Mouse (Mus musculus): ENCODE measurements at regions not wholly inside any gene's neighbourhood (a gene's known extent, or its start where the extent isn't known, plus 50 kb on each side); places are given as distances from the start of the nearest gene placed in this dataset.

DNA sequence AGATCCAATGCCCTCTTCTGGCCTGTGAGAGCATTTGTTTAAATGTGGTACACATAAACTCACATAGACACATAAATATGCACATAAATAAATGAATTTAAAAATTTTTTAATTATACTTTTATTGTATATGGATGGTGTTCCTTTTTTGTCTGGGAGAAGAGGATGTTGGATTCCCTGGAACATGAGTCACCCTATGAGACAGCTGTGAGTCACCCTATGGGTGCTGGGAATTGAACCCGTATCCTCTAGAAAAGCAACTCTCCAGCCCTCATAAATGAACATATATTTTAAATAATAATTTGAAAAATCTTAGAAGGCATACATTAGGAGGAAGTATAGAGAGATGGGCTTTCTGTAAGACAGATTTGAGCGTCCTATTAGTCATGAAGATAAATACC, 76.1 kb upstream of the Dynlt3 start:
- no peak for ATAC-seq (ENCODE audit: low TSS enrichment)

DNA sequence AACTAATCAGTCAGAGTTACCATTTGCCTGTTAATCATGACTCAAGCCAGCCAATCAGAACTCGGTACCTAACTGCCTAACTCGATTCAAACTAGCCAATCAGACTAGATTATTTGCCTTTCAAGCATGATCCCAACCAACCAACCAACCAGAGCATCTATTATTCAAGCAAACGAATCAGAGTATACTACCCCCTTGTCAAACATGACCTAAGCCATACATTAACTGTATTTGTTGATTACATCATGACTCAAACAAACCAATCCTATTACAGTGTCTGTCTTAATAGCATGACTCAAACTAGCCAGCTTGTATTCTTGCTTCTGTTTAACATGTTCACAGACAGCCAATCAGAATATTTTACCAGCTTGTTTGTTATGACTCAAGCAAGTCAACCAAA, 79.7 kb upstream of the Dynlt3 start:
- ATAC-seq (ENCODE audit: low TSS enrichment): no peak

DNA sequence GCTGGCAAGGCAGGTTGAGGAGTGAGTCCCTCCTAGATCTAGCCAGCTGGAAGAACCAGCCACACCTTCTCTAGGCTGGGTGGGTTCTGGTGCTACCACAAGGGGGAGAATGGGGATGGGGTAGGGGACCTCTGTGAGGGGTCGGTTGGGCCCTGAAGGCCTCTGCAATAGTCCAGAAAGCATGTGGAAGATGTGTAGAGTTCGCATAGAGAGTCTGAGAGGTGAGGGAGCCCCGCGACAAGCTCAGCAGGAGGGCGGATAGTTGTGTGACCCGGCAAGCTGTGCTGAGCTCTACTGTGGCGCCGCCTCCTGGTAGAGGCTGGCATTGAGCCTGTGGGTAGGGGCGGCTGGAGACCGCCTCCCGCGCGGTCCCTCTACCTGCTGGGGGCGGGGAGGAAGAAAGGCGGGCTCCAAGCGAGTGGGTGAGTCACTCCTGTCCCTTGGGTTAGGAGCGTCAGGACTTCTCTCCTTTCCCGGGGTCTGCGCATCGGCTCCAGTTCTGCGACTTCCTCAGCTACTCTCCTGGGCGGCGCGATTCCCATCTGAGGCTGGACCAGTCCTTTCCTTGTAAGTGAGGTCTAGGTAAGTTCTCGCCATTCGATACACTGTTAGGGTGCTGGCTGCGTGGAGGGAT, 84.6 kb upstream of the Dynlt3 start:
- ATAC-seq (ENCODE audit: low TSS enrichment): peak; percentile 59; the same call in 1 of the 2 replicates

DNA sequence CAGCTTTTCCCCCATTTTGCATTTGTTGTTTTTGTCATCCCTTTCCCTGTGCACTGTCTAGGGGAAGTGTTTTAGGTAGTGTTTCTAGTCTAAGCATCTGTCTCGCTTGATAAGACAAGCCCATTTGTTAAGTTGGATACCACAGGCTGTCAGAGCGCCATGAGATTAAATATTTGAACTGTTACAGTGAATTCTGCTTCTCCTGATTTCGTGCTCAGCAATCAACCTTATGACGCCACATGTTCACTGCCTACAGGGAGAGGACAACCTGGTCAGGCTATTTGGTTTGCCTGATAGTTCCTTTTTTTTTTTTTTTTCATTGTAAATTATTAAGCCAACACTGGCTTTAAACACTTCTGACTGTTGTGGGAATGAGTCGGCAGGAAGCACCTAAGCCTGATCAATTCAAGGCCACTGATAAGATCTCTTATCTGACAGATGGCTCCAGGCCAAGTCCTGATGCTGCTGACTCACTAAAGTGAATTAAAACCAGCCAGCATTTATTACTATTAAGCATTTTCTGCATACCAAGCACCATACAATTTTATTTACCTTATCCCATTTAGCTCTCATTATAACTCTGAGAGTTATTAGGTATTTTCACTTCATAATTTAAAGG, 90.3 kb upstream of the Dynlt3 start:
- no peak for ATAC-seq (ENCODE audit: low TSS enrichment)

DNA sequence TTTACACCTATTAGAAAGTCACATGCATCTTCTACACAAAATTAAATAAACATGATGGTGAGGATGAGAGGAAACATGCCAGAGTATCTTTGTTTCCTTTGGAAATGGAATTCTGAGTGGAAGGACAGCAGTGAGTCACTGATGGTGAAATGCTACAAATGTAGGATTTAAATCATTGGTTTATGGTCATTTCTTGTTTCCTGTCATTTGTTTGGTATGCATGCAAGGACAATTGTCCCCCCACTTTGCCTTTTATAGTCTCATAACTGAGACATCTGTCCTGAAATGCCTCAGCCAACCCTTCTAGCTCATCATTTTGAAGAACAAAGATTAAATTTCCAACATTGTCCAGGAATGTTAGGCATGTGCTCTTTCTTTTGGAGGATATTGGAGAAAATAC, 77.2 kb upstream of the Hypm start:
- ATAC-seq (ENCODE audit: low TSS enrichment): no peak

DNA sequence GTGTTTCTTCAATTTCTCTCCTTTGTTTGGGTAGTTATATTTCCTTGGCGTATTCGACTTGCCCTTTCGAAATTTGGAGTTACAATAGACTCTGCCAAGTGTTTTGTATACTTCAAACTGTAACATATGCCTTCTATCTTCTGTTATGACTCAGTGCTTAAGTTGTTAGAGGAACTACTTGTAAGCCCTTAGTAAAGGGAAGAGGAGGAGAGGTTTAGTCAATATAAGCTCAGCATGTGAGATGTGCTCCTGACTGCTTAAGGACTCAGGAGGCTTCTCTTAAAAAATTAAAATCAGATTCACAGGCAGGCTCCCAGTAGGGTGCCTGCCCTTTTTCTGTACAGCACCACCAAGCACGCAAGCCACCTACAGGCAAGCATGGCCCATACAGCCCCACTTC, 69.2 kb upstream of the Hypm start:
- ATAC-seq (ENCODE audit: low TSS enrichment): no peak

DNA sequence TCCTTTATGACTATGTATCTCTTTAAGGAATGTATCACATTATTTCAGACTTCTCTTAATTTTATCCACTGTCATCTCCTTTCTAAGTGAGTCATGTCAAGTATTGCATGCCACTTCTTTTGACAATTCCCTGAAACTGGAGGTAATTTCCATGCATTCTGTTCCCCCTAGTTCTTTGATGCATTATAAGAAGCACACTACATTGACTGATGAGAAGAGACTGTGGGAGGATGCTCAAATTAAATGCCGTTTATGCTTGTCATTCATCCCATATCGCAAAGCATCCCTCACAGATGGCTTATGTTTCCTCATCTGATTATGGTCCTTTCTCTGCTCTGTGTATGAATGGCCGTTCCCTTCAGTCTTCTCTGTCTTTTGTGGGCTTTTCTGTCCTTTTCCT, 57.2 kb upstream of the Hypm start:
- peak; percentile 47 for ATAC-seq (ENCODE audit: low TSS enrichment)
